Mouse (Mus musculus) lung, postnatal 0 days (tissue): ENCODE measurements around the gene Set.

ENCODE experiments used
- CTCF ChIP-seq: IDR thresholded peaks from 2 replicates; pipeline ENCODE4 v1.5.1; 2016; ENCODE audit warnings: antibody characterized with exemption, mild to moderate bottlenecking
- EP300 ChIP-seq: IDR thresholded peaks from 2 replicates; pipeline ENCODE4 v1.6.1; 2016; ENCODE audit warnings: antibody characterized with exemption, mild to moderate bottlenecking, control low read depth

- no peak for TF ChIP-seq CTCF
- TF ChIP-seq EP300 = no peak
Measured at GRCm38 (mm10) chr2:30048101-30048501, 9.1 kb upstream of the Set start.
